Mouse (Mus musculus): ENCODE results near the gene Pnmal1.

- no peak for TF ChIP-seq CTCF (IDR thresholded peaks at IDR 0.05; ENCODE audit: borderline replicate concordance, insufficient read depth, low read depth, low read length)
- TF ChIP-seq POLR2A (IDR thresholded peaks at IDR 0.05; ENCODE audit: borderline replicate concordance, insufficient read depth, low read length): no peak
These were observed 30.7 kb downstream of the Pnmal1 start for GRCm38 (mm10) chr7:16990006-16990744.

Measured in cerebellum, adult 2 months (tissue).